ENCODE assay signal across 12 mouse cellular contexts in the genomic region with DNA sequence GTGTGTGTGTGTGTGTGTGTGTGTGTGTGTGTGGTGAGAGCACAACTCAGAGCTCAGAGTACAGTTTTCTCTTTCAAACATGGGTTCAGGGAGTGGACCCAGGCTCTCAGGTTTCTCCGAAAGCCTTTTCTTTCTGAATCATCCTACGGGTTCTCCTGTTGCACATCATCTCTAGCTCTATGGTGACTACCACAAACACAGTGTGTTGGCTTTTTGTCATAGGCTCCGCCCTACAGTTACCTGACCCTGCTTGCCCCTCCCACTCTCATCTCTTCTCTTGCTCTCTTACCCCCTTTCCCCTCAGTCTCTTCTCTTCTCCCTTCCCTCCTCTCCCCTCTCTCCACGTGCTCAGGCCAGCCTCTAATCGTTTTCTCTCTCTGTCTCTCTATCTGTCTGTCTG. TPM values are rescaled to one million over a fixed set of nuclear protein-coding genes. Genes with fewer than 3 reads are reported as not detected.
DNase-seq lines count a peak whose midpoint lies in the region; ATAC-seq lines count a peak whose summit lies in the region.
"Had no signal": no experiment of that assay in that cellular context is flagged by ENCODE, and none has a peak within 500 bp of the region (broad histone marks: within the 10 kb centered on the region; RNA-seq: fewer than 3 reads in every experiment).

No protein-coding gene starts in this region.

- no peak overlapping the region for H3K9ac ChIP-seq in kidney, embryonic 16.5 days (replicated peaks; ENCODE audit: low read length)
- H3K9ac ChIP-seq in forebrain, embryonic 12.5 days = no peak overlapping the region
- H3K9ac ChIP-seq: limb, embryonic 12.5 days; midbrain, embryonic 15.5 days had no signal

- H3K36me3 ChIP-seq in kidney, embryonic 16.5 days (ENCODE audit: insufficient read depth, low read length) = no peaks in the 10 kb centered on the region
- H3K36me3 ChIP-seq in macrophage (ENCODE audit: inconsistent target) = no peaks in the 10 kb centered on the region
- H3K36me3 ChIP-seq in forebrain, embryonic 12.5 days (replicated peaks) = no peaks in the 10 kb centered on the region
- H3K36me3 ChIP-seq: limb, embryonic 12.5 days; midbrain, embryonic 15.5 days had no signal

- ATAC-seq in kidney, embryonic 16.5 days (ENCODE audit: low FRiP score, low TSS enrichment) = 0 out of 2 replicates have a peak, but pooled peaks have one; percentile 21
- ATAC-seq in CD4-positive, CD25-positive, alpha-beta regulatory T cell, adult 4 months = peak; percentile 28
- peak; percentile 61 for ATAC-seq in erythroblast, adult 5-6 weeks (replicated peaks; ENCODE audit: low FRiP score, poor library complexity, severe bottlenecking)
- no peak for ATAC-seq in forebrain, embryonic 12.5 days (ENCODE audit: low FRiP score)
- ATAC-seq: midbrain, embryonic 15.5 days had no signal

- H3K4me3 ChIP-seq in kidney, embryonic 16.5 days (ENCODE audit: low read length) = no peak overlapping the region
- H3K4me3 ChIP-seq in macrophage (ENCODE audit: inconsistent target) = no peak overlapping the region
- no peak overlapping the region for H3K4me3 ChIP-seq in forebrain, embryonic 12.5 days (replicated peaks)
- H3K4me3 ChIP-seq: erythroblast, embryonic 14.5 days; limb, embryonic 12.5 days; midbrain, embryonic 15.5 days had no signal

- peaks cover 11% of the 10 kb centered on the region for H3K4me1 ChIP-seq in kidney, embryonic 16.5 days (ENCODE audit: insufficient read depth, low read length)
- H3K4me1 ChIP-seq in forebrain, embryonic 12.5 days = no peaks in the 10 kb centered on the region
- H3K4me1 ChIP-seq: midbrain, embryonic 15.5 days had no signal

- H3K9me3 ChIP-seq in kidney, embryonic 16.5 days (ENCODE audit: low read length) = no peaks in the 10 kb centered on the region
- no peaks in the 10 kb centered on the region for H3K9me3 ChIP-seq in forebrain, embryonic 12.5 days
- H3K9me3 ChIP-seq: midbrain, embryonic 15.5 days had no signal

- H3K27ac ChIP-seq in kidney, embryonic 16.5 days (ENCODE audit: low read length) = no peak overlapping the region
- peak overlapping the region; percentile 66 for H3K27ac ChIP-seq in macrophage
- no peak overlapping the region for H3K27ac ChIP-seq in forebrain, embryonic 12.5 days
- H3K27ac ChIP-seq: limb, embryonic 12.5 days; midbrain, embryonic 15.5 days had no signal

- no peak overlapping the region for H3K4me2 ChIP-seq in kidney, embryonic 16.5 days (replicated peaks; ENCODE audit: low read depth, low read length)
- no peak overlapping the region for H3K4me2 ChIP-seq in forebrain, embryonic 12.5 days
- H3K4me2 ChIP-seq: limb, embryonic 12.5 days; midbrain, embryonic 15.5 days had no signal

- no peaks in the 10 kb centered on the region for H3K27me3 ChIP-seq in kidney, embryonic 16.5 days (ENCODE audit: insufficient read depth, low read length)
- H3K27me3 ChIP-seq in forebrain, embryonic 12.5 days = no peaks in the 10 kb centered on the region
- H3K27me3 ChIP-seq: limb, embryonic 12.5 days; midbrain, embryonic 15.5 days had no signal

- 69% methylated on average over 5 of the region's 5 CpGs for WGBS in kidney, embryonic 16.5 days
- WGBS in macrophage (ENCODE audit: missing documents) = 48% methylated on average over 5 of the region's 5 CpGs
- 87% methylated on average over 5 of the region's 5 CpGs for WGBS in forebrain, embryonic 12.5 days

- no peaks in the 10 kb centered on the region for H3K79me2 ChIP-seq in macrophage (ENCODE audit: inconsistent target)

- DNase-seq in kidney, adult 8-10 months = no peak
- no peak for DNase-seq in right cerebral cortex, adult 2 months (ENCODE audit: low spot score in 2 of 2)
- no peak for DNase-seq in cerebellum, adult 9-10 months
- DNase-seq: cerebellum, adult 2 months had no signal

RNA-seq across cellular contexts. Expression of gene C2cd5, which starts 15.6 kb away (rescaled TPM):
- polyA plus RNA-seq in kidney, embryonic 16.5 days (2015; fragmentation: Nextera tagmentation; extraction: Ambion mirVana) = 35.3 and 40.3 TPM in 2 replicates
- polyA plus RNA-seq in CD4-positive, CD25-positive, alpha-beta regulatory T cell, adult 4 months (2017; shearing (Covaris generic)) = 100 to 1,000 TPM in 1 of 2 experiments, 10 to 100 TPM in 1; 68.3 to 103 TPM
- 108 and 122 TPM in 2 replicates for total RNA-seq in erythroblast, adult 5-6 weeks (2015; ENCODE audit: low replicate concordance)
- 98.8 and 106 TPM in 2 replicates for total RNA-seq in erythroblast, adult 5-6 weeks (2017; ENCODE audit: low replicate concordance)
- 100 to 1,000 TPM in 12 of 26 experiments, 10 to 100 TPM in 13, 1 to 10 TPM in 1; 9.9 to 146 (median 94.4) TPM for total RNA-seq in macrophage (2018; cell fraction: chromatin; rRNA removed)
- 10 to 100 TPM in 10 of 26 experiments, 1 to 10 TPM in 16; 4.9 to 12.5 (median 9.6) TPM for total RNA-seq in macrophage (2018; cell fraction: cytosol; rRNA removed)
- total RNA-seq in macrophage (2018; cell fraction: nucleus; rRNA removed) = 10 to 100 TPM in 24 of 26 experiments, 1 to 10 TPM in 2; 8.0 to 85.6 (median 46.4) TPM
- polyA plus RNA-seq in macrophage (2018) = 7.0 to 8.0 TPM (median 7.1 TPM) in 3 replicates
- polyA plus RNA-seq in forebrain, embryonic 12.5 days (2016; fragmentation: Nextera tagmentation; extraction: Ambion mirVana) = 44.6 and 46.0 TPM in 2 replicates

RNA-seq across cellular contexts. Expression of gene Etnk1, which starts 51.5 kb away (rescaled TPM):
- polyA plus RNA-seq in kidney, embryonic 16.5 days (2015; fragmentation: Nextera tagmentation; extraction: Ambion mirVana) = 32.2 and 34.0 TPM in 2 replicates
- 10 to 100 TPM; 24.4 to 38.9 TPM for polyA plus RNA-seq in CD4-positive, CD25-positive, alpha-beta regulatory T cell, adult 4 months (2017; shearing (Covaris generic))
- total RNA-seq in erythroblast, adult 5-6 weeks (2015; ENCODE audit: low replicate concordance) = 37.8 and 42.1 TPM in 2 replicates
- total RNA-seq in erythroblast, adult 5-6 weeks (2017; ENCODE audit: low replicate concordance) = 47.0 and 48.9 TPM in 2 replicates
- 100 to 1,000 TPM in 21 of 26 experiments, 10 to 100 TPM in 5; 75.5 to 547 (median 353) TPM for total RNA-seq in macrophage (2018; cell fraction: chromatin; rRNA removed)
- total RNA-seq in macrophage (2018; cell fraction: cytosol; rRNA removed) = 100 to 1,000 TPM in 12 of 26 experiments, 10 to 100 TPM in 14; 59.2 to 158 (median 88.9) TPM
- 100 to 1,000 TPM; 101 to 555 (median 278) TPM for total RNA-seq in macrophage (2018; cell fraction: nucleus; rRNA removed)
- 35.2 to 62.9 TPM (median 43.9 TPM) in 3 replicates for polyA plus RNA-seq in macrophage (2018)
- 33.9 and 39.5 TPM in 2 replicates for polyA plus RNA-seq in forebrain, embryonic 12.5 days (2016; fragmentation: Nextera tagmentation; extraction: Ambion mirVana)
